Mouse (Mus musculus) testis, adult 2 months (tissue): ENCODE results near the gene E2f2. TPM values are rescaled to one million over a fixed set of nuclear protein-coding genes. Genes with fewer than 3 reads are reported as not detected.
A peak's percentile ranks its signal among the peaks of the same experiment; 100 is the strongest.

ENCODE experiments used
- H3K27ac ChIP-seq: fragments of 200-500 bp; 2 replicates; pipeline ENCODE4 v1.5.1; 2012; ENCODE audit warnings: low read depth, low read length; ENCODE audit not compliant: control insufficient read depth, insufficient read depth
- H3K27me3 ChIP-seq: fragments of 200-500 bp; 2 replicates; pipeline ENCODE4 v1.6.1; 2012; ENCODE audit warnings: mild to moderate bottlenecking, low read length, moderate library complexity; ENCODE audit not compliant: control insufficient read depth, insufficient read depth
- H3K36me3 ChIP-seq: fragments of 200-500 bp; 2 replicates; pipeline ENCODE4 v1.6.1; 2012; ENCODE audit warnings: mild to moderate bottlenecking, low read length; ENCODE audit not compliant: control insufficient read depth, insufficient read depth
- H3K4me1 ChIP-seq: fragments of 200-500 bp; 2 replicates; pipeline ENCODE4 v1.6.1; 2012; ENCODE audit warnings: low read length; ENCODE audit not compliant: control insufficient read depth, insufficient read depth
- H3K4me3 ChIP-seq: fragments of 200-500 bp; 2 replicates; pipeline ENCODE4 v1.5.1; 2012; ENCODE audit warnings: low read depth, mild to moderate bottlenecking, low read length, moderate library complexity, mixed read lengths; ENCODE audit not compliant: control insufficient read depth
- CTCF ChIP-seq: fragments of 200-500 bp; IDR thresholded peaks from 2 replicates; pipeline ENCODE4 v1.5.1; 2012; ENCODE audit warnings: low read depth, mild to moderate bottlenecking, inconsistent platforms, low read length, moderate library complexity; ENCODE audit not compliant: control insufficient read depth, insufficient read depth, insufficient replicate concordance
- POLR2A ChIP-seq: fragments of 200-500 bp; IDR thresholded peaks from 2 replicates; pipeline ENCODE4 v1.6.1; 2012; ENCODE audit warnings: low read depth, mild to moderate bottlenecking, inconsistent platforms, low read length, moderate library complexity; ENCODE audit not compliant: control insufficient read depth
- polyA plus RNA-seq: library from polyadenylated mRNA; depleted of rRNA; stranded (reverse); fragments of >200 nt; gene quantifications from 2 replicates; pipeline ENCODE4 v1.2.3, GENCODE M21; 2012

Gene E2f2
- polyA plus RNA-seq, 1 experiment: 1.0 TPM

DNA sequence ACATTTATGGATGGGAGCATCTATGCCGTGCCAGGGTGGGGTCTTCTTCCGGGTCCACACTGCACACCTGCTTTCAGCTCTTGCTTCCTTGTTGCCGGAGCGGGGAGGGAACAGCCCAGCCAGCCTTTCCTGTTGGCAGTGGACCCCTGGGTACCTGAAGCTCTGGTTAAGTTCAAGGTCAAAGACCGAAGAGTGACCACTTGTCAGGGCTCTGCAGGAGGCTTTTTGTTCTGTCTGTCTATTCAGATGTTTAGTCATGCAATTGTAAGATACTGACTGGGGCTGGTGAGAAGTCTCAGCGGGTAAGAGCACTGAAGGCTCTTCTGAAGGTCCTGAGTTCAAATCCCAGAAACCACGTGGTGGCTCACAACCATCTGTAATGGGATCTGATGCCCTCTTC is 26.7 kb downstream of the E2f2 start:
- H3K36me3 ChIP-seq: no peaks in the 10 kb centered on the region
- H3K27me3 ChIP-seq: no peaks in the 10 kb centered on the region
- H3K27ac ChIP-seq: no peak overlapping the region
- H3K4me1 ChIP-seq: no peaks in the 10 kb centered on the region
- H3K4me3 ChIP-seq: no peak overlapping the region
- TF ChIP-seq CTCF (no peak), POLR2A (no peak)

DNA sequence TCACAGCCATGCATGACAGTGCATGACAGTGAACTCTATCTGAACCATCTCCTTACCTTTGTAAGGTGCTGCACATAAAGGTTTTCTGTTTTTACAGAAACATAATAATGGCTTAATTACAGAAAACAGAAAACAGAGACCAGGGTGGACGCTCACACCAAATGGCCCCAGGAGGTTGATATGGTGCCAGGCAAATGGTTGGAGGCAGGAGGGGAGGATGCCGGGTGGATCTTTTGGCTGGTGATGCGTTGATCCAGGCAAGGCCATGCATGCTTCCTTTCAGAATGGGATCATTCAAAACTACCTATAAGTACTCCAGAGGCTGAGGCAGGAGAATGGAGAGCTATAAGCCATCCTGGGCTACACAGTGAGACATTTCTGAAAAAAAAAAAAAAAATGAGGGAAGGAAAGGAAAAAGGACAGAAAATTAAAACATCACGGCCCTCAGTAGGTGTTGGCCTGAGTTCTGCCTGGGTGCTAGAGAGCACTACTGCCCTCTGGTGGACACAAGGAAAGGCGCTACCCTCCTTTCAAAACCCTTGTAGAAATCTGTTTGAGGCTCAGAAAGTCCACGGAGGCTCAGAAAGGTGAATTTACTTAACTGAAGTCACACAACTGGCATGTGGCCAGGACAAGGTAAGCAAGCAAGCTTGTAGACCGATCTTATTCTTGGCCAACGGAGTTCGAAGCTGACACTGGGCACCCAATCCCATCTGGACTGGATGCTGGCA is 27.5 kb downstream of the E2f2 start:
- Histone ChIP-seq H3K27me3 (no peaks in the 10 kb centered on the region), H3K4me3 (no peak overlapping the region), H3K36me3 (no peaks in the 10 kb centered on the region), H3K4me1 (no peaks in the 10 kb centered on the region), H3K27ac (no peak overlapping the region)
- TF ChIP-seq POLR2A (no peak), CTCF (peak; percentile 79; the same call in 1 of the 2 replicates)

DNA sequence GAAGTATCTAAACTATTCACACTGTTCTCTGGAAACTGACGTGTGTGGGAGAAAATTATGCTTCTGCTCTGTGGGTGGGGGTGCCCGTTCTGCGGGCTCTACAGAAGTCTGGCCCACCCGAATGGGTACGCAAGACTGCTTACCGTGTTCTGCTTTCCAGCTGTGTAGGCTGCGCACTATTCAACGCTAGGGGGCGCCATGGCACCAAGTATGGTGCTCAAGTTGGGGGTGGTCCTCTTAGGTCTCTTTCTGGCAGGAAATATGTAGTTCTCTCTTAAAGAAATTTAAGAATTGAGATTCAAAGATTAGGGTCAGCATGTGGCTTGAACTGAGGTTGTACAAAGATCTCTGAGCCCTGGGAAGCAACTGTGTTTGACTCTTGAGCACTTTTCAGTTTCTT is 30.3 kb downstream of the E2f2 start:
- Histone ChIP-seq H3K36me3 (no peaks in the 10 kb centered on the region), H3K4me3 (no peak overlapping the region), H3K4me1 (no peaks in the 10 kb centered on the region; the same call in 1 of the 2 replicates), H3K27me3 (no peaks in the 10 kb centered on the region), H3K27ac (no peak overlapping the region)
- TF ChIP-seq POLR2A (no peak), CTCF (peak; percentile 90)

DNA sequence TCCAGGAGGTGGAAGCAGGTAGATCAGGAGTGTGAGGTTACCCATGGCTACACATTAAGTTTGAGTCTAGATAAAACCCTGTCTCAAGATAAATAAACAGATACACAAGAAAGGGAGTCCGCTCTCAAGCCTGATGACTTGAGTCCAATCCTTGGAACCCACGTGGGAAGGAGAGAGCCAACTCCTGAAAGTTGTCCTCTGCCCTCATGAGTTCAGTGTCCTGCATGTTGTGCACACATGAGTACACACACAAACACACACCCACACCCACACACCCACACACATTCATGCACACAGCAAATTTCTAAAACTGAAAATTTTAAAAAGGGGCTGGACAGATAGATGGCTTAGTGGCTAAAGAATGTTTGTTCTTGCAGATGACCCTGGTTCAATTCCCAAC is 32.6 kb downstream of the E2f2 start:
- no peaks in the 10 kb centered on the region for H3K27me3 ChIP-seq
- no peaks in the 10 kb centered on the region for H3K36me3 ChIP-seq
- H3K4me1 ChIP-seq: no peaks in the 10 kb centered on the region; the same call in 1 of the 2 replicates
- H3K27ac ChIP-seq: no peak overlapping the region
- no peak overlapping the region for H3K4me3 ChIP-seq
- no peak for TF ChIP-seq POLR2A
- TF ChIP-seq CTCF: no peak

DNA sequence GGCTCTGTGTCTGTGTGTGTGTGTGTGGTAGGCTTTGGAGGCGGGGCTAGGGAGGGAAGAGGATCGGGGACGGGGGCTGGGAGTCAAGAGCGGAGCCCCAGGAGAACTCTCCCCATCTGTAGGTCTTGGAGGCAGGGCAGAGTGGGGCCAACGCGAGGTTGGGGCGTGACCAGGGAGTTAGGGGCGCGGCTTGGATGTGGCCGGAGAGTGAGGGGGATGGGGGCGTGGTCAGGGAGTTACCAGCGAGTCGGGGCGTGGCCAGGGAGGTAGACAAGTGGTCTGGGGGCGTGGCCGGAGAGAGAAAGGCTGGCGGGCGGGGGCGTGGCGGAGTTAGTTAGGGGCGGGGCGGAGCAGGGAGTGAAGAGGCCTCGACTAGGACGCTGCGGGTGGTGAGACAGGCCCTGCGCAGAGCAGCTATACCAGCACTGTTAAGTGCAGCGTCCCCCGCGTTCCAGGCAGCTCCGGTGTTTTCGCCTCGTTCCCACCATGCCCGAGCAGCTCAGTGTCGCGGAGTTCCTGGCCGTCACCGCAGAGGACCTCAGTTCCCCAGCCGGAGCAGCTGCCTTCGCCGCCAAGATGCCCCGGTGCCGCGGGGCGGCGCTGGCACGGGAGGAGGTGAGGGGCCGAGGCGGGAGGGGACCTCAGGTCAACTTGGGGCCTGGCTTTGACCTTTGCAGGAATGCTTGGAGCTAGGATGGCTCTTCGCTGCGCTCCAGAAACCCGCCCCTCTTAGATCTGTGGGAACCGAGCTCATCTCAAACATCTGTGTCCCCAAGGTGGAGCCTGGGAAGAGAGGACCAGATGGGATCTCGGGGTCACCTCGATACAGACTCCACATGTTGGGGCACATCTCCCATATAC is 34.1 kb downstream of the E2f2 start, which contains the start of gene Asap3:
Asap3 (plus strand) TSS at position 333 of the 861 bp plus-strand sequence.
- Histone ChIP-seq H3K27me3 (no peaks in the 10 kb centered on the region), H3K4me1 (no peaks in the 10 kb centered on the region; the same call in 1 of the 2 replicates), H3K4me3 (peak within 1 kb of the TSS; percentile 92), H3K27ac (no peak within 1 kb of the TSS), H3K36me3 (no peaks in the 10 kb centered on the region)
- TF ChIP-seq CTCF: no peak
- peak; percentile 62; the same call in 1 of the 2 replicates for TF ChIP-seq POLR2A

DNA sequence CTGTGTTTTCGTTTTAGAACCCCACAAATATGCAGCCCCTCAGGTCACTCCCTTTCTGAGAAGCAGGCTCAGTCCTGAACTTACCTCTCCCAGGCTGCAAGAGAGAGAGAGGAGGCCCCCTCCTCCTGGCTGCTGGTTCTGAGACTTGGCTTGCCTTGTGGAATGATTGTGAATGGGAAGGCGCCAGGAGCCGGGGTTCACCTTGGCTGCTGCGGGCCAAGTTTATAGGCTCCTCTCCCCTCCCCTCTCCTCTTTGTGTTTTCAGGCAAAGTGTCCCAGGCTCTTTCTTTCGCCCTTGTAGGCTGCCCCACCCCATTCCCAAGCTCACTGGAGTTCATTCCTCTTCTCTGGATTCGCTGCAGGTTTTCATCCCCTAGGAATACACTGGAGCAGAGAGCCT is 34.7 kb downstream of the E2f2 start:
- TF ChIP-seq POLR2A (no peak), CTCF (no peak)
- Histone ChIP-seq H3K4me3 (peak overlapping the region; percentile 92), H3K36me3 (no peaks in the 10 kb centered on the region), H3K4me1 (no peaks in the 10 kb centered on the region; the same call in 1 of the 2 replicates), H3K27ac (no peak overlapping the region), H3K27me3 (no peaks in the 10 kb centered on the region)

DNA sequence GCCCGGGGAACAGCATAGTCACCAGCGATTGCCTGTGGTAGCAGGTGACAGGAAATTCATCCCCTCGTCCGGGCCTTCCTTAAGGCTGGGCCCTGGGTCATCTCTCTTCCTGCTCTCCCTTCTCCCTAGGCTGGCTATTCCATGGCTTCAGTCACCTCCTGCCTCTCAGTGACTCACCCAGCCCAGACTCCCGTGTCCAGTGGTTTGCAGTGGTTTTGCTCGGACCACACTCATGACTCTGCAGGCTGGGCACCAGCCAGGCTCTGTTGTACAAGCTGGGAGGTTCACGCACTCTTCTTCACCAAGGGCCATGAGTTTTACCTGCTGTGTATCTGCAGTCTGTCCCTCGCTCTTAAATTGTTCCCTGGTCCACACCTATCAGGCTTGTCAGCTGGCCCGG is 38.7 kb downstream of the E2f2 start:
- Histone ChIP-seq H3K4me1 (no peaks in the 10 kb centered on the region; the same call in 1 of the 2 replicates), H3K4me3 (no peak overlapping the region), H3K27ac (no peak overlapping the region), H3K27me3 (no peaks in the 10 kb centered on the region), H3K36me3 (no peaks in the 10 kb centered on the region)
- TF ChIP-seq POLR2A (no peak), CTCF (no peak)
